Mouse (Mus musculus) heart, embryonic 10.5 days (tissue): ENCODE measurements around the gene Camk2g. TPM values are rescaled to one million over a fixed set of nuclear protein-coding genes. Genes with fewer than 3 reads are reported as not detected.
A peak's percentile ranks its signal among the peaks of the same experiment; 100 is the strongest.
"Not testable (repeated sequence)": the region's sequence is repeated elsewhere in the genome, so short reads cannot be mapped to it uniquely, and the experiment has no call there.

ENCODE experiments used
- DNase-seq: peaks from one replicate; pipeline ENCODE4 v3.0.0-alpha.2; 2017; ENCODE audit warnings: low spot score
- H3K27ac ChIP-seq: fragments of 300-500 bp; sonication (generic); 2 replicates; pipeline ENCODE4 v1.5.1; 2016; ENCODE audit warnings: mild to moderate bottlenecking
- H3K27me3 ChIP-seq: fragments of 300-500 bp; sonication (generic); 2 replicates; pipeline ENCODE4 v1.6.1; 2016; ENCODE audit warnings: mild to moderate bottlenecking; ENCODE audit not compliant: poor library complexity, insufficient read depth, severe bottlenecking
- H3K36me3 ChIP-seq: fragments of 300-500 bp; sonication (generic); 2 replicates; pipeline ENCODE4 v1.6.1; 2016; ENCODE audit warnings: mild to moderate bottlenecking, moderate library complexity
- H3K4me1 ChIP-seq: fragments of 300-500 bp; sonication (generic); 2 replicates; pipeline ENCODE4 v1.6.1; 2016; ENCODE audit warnings: mild to moderate bottlenecking
- H3K4me3 ChIP-seq: fragments of 300-500 bp; sonication (generic); 2 replicates; pipeline ENCODE4 v1.5.1; 2016; ENCODE audit warnings: mild to moderate bottlenecking, moderate library complexity
- H3K9me3 ChIP-seq: fragments of 300-500 bp; sonication (generic); 2 replicates; pipeline ENCODE4 v1.6.1; 2016; ENCODE audit warnings: mild to moderate bottlenecking, moderate library complexity
- WGBS: fragments of 180-500 bp; shearing (Covaris S2); methylation state at CpG from one replicate; pipeline ENCODE4 v1.1.7; 2016; 5-methylcytosine and 5-hydroxymethylcytosine counted together
- polyA plus RNA-seq: library from polyadenylated mRNA; unstranded; fragments of >200 nt; fragmentation: Nextera tagmentation; extraction: Ambion mirVana; gene quantifications from 2 replicates; pipeline ENCODE4 v1.2.1, GENCODE M21; 2016

Camk2g gene
- polyA plus RNA-seq, 1 experiment from 2014 or later: 65.3 TPM

DNA sequence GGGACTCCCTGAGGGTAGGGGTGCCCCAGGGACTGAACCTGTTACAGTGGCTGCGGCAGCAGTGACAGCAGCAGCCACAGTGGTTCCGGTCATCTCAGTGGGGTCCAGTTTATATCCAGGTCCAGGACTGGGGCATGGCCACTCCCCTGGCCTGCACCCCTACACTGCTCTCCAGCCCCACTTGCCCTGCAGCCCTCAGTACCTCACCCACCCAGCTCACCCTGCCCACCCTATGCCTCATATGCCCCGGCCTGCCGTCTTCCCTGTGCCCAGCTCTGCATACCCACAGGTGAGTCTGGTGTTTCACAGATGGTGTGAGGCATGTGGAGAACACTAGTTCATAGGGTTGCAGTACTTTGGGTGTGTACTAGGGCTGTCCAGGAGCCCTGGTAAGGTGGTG is 72.5 kb downstream of the Camk2g start:
- H3K4me3 ChIP-seq: no peak overlapping the region
- H3K27me3 ChIP-seq: no peaks in the 10 kb centered on the region
- H3K36me3 ChIP-seq: peaks cover 98% of the 10 kb centered on the region
- WGBS: 82% methylated on average over 4 of the region's 4 CpGs
- H3K27ac ChIP-seq: no peak overlapping the region
- no peak for DNase-seq
- H3K9me3 ChIP-seq: no peaks in the 10 kb centered on the region
- H3K4me1 ChIP-seq: peaks cover 15% of the 10 kb centered on the region

DNA sequence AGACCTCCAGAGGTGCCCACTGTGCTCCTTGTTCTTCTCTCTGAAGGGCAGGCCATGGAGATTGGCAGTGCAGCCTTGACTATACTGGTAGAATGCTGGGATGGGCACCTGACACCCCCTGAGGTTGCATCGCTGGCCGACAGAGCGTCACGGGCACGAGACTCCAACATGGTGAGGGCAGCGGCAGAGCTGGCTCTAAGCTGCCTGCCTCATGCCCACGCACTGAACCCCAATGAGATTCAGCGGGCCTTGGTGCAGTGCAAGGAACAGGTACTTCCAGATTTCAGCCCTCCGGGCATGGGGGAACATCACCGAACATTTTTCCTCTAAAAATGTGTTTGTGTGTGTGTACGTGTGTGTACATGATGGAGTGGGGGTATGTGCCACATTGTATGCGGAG is 74.1 kb downstream of the Camk2g start:
- Histone ChIP-seq H3K27ac (no peak overlapping the region), H3K9me3 (no peaks in the 10 kb centered on the region), H3K36me3 (peaks cover 99% of the 10 kb centered on the region), H3K4me3 (no peak overlapping the region), H3K27me3 (no peaks in the 10 kb centered on the region), H3K4me1 (peaks cover 1% of the 10 kb centered on the region)
- DNase-seq: no peak
- 93% methylated on average over 12 of the region's 12 CpGs for WGBS

DNA sequence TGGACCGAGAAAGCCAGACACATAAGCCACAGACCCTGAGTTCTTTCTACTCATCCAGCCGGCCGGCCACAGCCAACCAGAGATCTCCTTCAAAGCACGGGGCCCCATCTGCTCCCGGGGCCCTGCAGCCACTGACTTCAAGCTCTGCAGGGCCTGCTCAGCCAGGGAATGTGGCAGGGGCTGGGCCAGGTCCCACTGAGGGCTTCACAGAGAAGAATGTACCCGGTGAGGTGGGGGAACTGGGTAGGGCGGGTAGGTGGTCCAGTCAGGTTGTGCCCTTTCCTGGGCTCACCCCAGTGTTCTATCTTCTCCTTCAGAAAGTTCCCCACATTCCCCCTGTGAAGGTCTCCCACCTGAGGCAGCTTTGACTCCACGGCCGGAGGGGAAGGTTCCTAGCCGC is 75.4 kb downstream of the Camk2g start:
- H3K27ac ChIP-seq: no peak overlapping the region
- H3K9me3 ChIP-seq: no peaks in the 10 kb centered on the region
- no peaks in the 10 kb centered on the region for H3K27me3 ChIP-seq
- no peak for DNase-seq
- WGBS: 85% methylated on average over 10 of the region's 10 CpGs
- H3K4me1 ChIP-seq: peaks cover 14% of the 10 kb centered on the region
- peaks cover 99% of the 10 kb centered on the region for H3K36me3 ChIP-seq
- no peak overlapping the region for H3K4me3 ChIP-seq

DNA sequence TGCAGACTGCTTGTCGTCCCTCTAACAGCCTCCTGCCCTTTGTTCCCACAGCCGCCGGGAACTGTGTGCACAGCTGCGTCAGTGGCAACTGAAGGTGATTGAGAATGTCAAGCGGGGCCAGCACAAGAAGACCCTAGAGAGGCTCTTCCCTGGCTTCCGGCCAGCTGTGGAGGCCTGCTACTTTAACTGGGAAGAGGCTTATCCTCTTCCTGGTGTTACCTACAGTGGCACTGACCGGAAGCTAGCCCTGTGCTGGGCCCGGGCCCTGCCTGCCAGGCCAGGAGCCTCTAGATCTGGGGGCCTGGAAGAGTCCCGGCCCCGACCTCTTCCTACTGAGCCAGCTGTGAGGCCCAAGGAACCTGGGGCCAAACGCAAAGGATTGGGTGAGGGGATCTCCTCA is 80.1 kb downstream of the Camk2g start:
- peak; percentile 87 for DNase-seq
- Histone ChIP-seq H3K36me3 (peaks cover 92% of the 10 kb centered on the region), H3K27ac (peak overlapping the region; percentile 80), H3K4me3 (no peak overlapping the region), H3K27me3 (no peaks in the 10 kb centered on the region), H3K4me1 (peaks cover 38% of the 10 kb centered on the region), H3K9me3 (no peaks in the 10 kb centered on the region)
- WGBS: 33% methylated on average over 11 of the region's 11 CpGs

DNA sequence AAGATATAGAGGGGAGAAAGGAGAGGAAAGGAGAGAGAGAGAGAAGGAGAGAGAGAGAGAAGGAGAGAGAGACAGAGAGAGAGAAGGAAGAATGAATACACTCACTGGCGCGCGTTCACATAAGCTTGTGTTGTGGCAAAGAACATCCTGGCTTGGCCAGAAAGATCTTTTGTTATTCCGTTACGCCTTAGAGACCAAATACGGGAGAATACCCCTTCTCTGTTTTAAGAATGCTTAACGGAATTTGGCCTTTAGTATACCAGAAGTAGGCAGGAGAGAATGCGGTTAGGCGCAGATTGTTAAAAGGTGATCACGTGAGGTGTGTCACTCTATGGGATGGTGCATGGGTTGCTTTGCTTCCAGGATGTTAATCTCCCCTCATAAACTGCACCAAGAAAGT is 85.6 kb downstream of the Camk2g start:
- Histone ChIP-seq H3K4me3 (peak overlapping the region; percentile 100), H3K27ac (peak overlapping the region; percentile 98), H3K9me3 (no peaks in the 10 kb centered on the region), H3K27me3 (no peaks in the 10 kb centered on the region), H3K4me1 (peaks cover 30% of the 10 kb centered on the region), H3K36me3 (peaks cover 56% of the 10 kb centered on the region)
- WGBS: 15% methylated on average over 10 of the region's 10 CpGs
- DNase-seq: no peak

DNA sequence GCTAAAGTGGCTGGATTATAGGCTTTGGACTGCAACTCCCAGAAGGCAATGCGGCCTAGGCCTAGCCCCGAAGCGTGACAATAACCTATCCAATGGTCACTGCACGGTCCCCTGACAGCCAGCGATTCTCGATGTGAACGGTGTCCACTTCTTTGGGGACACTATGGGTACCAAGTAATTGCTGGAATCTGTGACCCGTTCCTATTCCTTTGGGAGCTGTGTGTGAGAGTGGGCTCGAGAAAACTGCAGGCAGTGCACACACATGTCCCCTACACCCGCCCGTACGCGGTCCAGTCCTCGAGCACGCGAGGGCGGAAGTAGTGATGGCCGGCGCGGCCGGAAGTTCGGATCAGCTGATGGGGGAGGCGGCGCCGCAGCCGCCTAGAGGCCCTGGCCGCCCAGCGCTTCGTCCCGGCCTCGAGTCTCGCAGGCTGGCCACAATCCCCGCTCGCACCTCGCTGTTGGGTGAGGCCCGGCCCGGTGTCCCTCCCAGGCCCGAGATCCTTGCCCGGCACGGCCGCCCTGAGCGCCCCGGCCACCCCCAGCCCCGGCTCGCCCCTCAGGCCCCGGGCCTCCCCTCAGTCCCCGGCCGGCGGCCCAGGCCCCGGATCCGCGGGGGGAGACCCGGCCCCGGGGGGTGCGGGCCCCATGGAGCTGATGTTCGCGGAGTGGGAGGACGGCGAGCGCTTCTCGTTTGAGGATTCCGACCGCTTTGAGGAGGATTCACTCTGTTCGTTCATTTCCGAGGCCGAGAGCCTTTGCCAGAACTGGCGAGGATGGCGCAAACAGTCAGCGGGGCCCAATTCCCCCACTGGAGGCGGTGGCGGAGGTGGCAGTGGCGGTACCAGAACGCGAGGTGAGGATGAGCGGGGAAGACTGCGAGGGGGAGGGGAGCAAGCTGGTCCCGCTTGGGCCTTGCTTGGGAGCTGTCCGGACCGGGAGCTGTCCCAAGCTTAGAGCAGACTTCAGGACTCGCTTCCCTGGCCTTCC is 86.4 kb downstream of the Camk2g start, which contains the start of gene Zswim8:
TSS of gene Zswim8 (plus strand) at position 352 of the 990 bp plus-strand sequence.
- Histone ChIP-seq H3K4me1 (peaks cover 24% of the 10 kb centered on the region), H3K9me3 (no peaks in the 10 kb centered on the region), H3K36me3 (peaks cover 48% of the 10 kb centered on the region), H3K4me3 (peak within 1 kb of the TSS; percentile 100), H3K27ac (peak within 1 kb of the TSS; percentile 98), H3K27me3 (no peaks in the 10 kb centered on the region)
- peak; percentile 96 for DNase-seq
- WGBS: under 1% methylated on average over 80 of the region's 80 CpGs

DNA sequence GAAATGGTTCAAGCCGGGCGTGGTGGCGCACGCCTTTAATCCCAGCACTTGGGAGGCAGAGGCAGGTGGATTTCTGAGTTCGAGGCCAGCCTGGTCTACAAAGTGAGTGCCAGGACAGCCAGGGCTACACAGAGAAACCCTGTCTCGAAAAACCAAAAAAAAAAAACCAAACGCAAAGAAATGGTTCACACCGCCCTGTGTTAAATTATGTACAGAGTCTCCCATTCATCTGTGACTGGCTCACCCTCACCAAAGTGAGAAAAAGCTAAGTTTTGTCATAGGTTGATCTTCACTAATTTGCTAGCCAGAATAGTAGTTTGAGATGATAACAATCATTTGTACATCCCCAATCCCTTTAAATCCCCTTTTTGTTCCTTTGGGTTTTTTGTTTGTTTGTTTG is 90.4 kb downstream of the Camk2g start:
- H3K36me3 ChIP-seq: peaks cover 31% of the 10 kb centered on the region
- H3K4me1 ChIP-seq: peaks cover 24% of the 10 kb centered on the region
- H3K4me3 ChIP-seq: peak overlapping the region; percentile 83
- not testable (repeated sequence) for DNase-seq, H3K9me3 ChIP-seq, H3K27me3 ChIP-seq
- WGBS: 10% methylated on average over 8 of the region's 8 CpGs
- peak overlapping the region; percentile 98 for H3K27ac ChIP-seq

DNA sequence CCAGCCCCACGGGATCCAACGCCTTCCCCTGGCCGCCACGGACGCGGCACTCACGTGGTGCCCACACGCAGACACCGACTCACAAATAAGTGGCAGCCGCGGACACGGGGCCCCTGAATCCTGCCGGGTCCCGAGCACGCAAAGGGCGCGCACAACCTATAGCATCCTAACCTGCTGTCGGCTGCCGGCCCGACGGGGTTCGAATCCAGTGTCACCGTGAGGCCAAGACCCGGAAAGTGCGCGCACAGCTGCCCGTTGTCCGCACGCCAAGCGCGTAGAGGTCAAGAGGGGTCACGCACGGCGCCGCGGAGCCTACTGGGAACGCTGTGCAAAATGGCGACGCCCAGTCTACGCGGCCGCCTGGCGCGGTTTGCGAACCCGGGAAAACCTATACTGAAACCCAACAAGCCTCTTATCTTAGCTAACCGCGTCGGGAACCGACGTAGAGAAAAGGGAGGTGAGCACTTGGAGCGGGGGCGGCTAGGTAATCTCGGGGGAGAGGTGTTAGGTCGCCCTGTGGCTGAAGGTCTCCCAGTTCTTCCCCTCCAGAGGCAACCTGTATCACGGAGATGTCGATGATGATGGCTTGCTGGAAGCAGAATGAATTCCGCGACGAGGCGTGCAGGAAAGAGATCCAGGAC is 91.0 kb downstream of the Camk2g start, which contains the start of gene Chchd1:
TSS of gene Chchd1 (plus strand) at position 266 of the 641 bp plus-strand sequence.
- peak; percentile 96 for DNase-seq
- Histone ChIP-seq H3K4me1 (peaks cover 26% of the 10 kb centered on the region), H3K36me3 (peaks cover 37% of the 10 kb centered on the region), H3K27ac (peak within 1 kb of the TSS; percentile 98), H3K27me3 (no peaks in the 10 kb centered on the region), H3K4me3 (peak within 1 kb of the TSS; percentile 83), H3K9me3 (no peaks in the 10 kb centered on the region)
- WGBS: under 1% methylated on average over 61 of the region's 61 CpGs

DNA sequence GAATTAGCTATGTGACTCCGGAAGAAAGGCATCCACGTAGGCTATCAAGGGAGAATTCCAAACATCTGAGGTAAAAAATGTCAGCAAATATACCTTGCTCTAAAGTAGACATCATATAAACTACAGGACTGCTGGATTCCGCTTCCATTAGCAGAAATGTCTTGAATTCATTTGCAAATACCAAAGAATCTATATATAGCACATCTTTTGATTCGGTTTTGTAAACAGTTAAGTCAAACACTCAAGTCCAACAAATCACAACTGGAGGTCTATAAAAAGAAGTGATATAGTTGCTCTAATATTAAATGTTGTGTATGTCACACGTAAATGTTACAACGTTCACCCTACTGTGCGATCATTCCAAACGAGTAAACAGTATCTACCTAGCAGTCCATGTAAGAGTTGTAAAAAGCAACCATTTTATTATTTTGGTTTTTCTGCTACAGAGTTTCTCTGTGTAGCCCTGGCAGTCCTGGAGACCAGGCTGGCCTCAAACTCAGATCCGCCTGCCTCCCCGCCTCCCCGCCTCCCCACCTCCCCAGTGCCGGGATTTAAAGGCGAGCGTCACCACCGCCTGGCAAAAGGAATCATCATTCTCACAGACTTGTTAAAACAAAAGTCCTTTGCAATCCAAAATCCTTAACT is 91.7 kb downstream of the Camk2g start:
- H3K4me3 ChIP-seq: peak overlapping the region; percentile 83
- H3K27ac ChIP-seq: peak overlapping the region; percentile 98
- H3K27me3 ChIP-seq: no peaks in the 10 kb centered on the region
- peaks cover 30% of the 10 kb centered on the region for H3K4me1 ChIP-seq
- 9% methylated on average over 15 of the region's 15 CpGs for WGBS
- no peaks in the 10 kb centered on the region for H3K9me3 ChIP-seq
- DNase-seq: no peak
- peaks cover 35% of the 10 kb centered on the region for H3K36me3 ChIP-seq

DNA sequence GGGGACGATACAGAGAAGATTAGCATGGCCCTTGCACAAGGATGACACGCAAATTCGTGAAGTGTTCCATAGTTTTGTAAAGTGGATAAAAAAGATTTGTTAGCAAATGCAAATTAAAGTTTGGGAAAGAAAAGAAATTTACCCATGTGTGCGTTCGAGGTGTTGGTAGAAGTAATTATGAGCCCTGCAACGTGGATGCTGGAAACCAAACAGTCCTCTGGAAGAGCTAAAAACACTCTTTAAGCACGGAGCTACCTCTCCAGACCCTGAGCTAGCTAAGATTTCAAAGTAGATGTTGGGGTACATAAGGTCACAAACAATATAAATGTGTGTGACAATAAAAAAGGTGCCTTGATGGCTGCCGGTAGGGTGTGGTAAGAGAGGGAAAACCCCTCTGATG is 92.3 kb downstream of the Camk2g start:
- H3K27ac ChIP-seq: peak overlapping the region; percentile 98; the same call in 1 of the 2 replicates
- H3K4me3 ChIP-seq: peak overlapping the region; percentile 83
- DNase-seq: no peak
- no peaks in the 10 kb centered on the region for H3K9me3 ChIP-seq
- H3K36me3 ChIP-seq: peaks cover 35% of the 10 kb centered on the region
- WGBS: 78% methylated on average over 8 of the region's 8 CpGs
- H3K4me1 ChIP-seq: peaks cover 36% of the 10 kb centered on the region
- H3K27me3 ChIP-seq: no peaks in the 10 kb centered on the region

DNA sequence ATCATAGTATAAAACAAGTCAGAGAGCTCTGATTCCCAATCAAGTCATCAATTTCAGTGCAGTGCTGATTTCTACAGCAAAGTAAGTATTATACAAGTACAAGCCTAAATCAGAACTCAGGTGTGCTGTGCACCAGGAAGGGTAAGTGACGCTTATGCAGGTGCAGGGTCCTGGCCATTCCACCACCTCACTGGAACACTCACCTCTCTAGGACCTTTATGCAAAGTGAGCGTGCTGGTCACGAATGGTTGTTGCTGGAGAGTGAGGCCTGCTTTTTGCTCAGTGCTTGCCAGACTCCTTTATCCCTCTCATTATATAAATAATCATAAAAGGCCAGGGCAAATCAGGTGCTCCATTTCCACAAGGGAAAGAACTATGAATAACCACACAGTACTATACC is 93.5 kb downstream of the Camk2g start:
- Histone ChIP-seq H3K9me3 (no peaks in the 10 kb centered on the region), H3K27ac (no peak overlapping the region), H3K27me3 (no peaks in the 10 kb centered on the region), H3K4me1 (peaks cover 46% of the 10 kb centered on the region), H3K4me3 (no peak overlapping the region), H3K36me3 (peaks cover 33% of the 10 kb centered on the region)
- no peak for DNase-seq
- 91% methylated on average over 3 of the region's 3 CpGs for WGBS

DNA sequence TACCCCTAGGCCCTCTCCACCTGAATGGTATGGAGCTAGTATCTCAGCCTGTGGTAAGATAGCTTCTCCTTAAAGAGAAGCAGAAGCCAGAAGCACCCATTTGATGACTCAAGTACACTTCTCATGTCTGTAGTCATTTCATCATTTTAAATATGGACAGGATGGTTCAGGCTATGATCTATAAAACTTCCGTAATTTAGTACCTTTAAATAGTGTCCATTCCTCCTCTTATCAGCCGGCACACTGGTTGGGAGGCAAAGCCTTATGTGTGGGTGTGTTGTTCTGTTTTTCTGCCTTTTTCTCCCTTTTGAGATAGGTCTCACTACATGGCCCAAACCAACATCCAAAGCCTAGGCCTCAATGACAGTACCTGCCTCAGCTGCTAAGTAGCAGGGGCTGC is 95.4 kb downstream of the Camk2g start:
- no peak overlapping the region for H3K27ac ChIP-seq
- DNase-seq: no peak
- H3K9me3 ChIP-seq: no peaks in the 10 kb centered on the region
- whole genome bisulfite sequencing: 78% methylated on average over 2 of the region's 2 CpGs
- H3K27me3 ChIP-seq: no peaks in the 10 kb centered on the region
- H3K4me3 ChIP-seq: no peak overlapping the region
- peaks cover 64% of the 10 kb centered on the region for H3K4me1 ChIP-seq
- peaks cover 32% of the 10 kb centered on the region for H3K36me3 ChIP-seq
